Mouse (Mus musculus) spleen, adult 2 months (tissue): Measurements from ENCODE around the gene Olfr888. TPM values are rescaled to one million over a fixed set of nuclear protein-coding genes. Genes with fewer than 3 reads are reported as not detected.

ENCODE experiments used
- DNase-seq, 2 experiments: peaks; one replicate each; pipeline versions ENCODE4 v3.0.0 to v3.0.0-alpha.2; 2012 to 2021; ENCODE audit warnings: low spot score in 2 of 2, low read depth in 1 of 2
- H3K27ac ChIP-seq: fragments of 200-500 bp; 2 replicates; pipeline ENCODE4 v1.5.1; 2012; ENCODE audit warnings: low read length, inconsistent platforms; ENCODE audit not compliant: insufficient read depth
- H3K27me3 ChIP-seq: fragments of 200-500 bp; 2 replicates; pipeline ENCODE4 v1.6.1; 2012; ENCODE audit warnings: mild to moderate bottlenecking, moderate library complexity, low read length, inconsistent platforms; ENCODE audit not compliant: control insufficient read depth, insufficient read depth
- H3K36me3 ChIP-seq: fragments of 200-500 bp; 2 replicates; pipeline ENCODE4 v1.6.1; 2012; ENCODE audit warnings: mild to moderate bottlenecking, low read length, inconsistent platforms; ENCODE audit not compliant: control insufficient read depth, insufficient read depth
- H3K4me1 ChIP-seq: fragments of 200-500 bp; 2 replicates; pipeline ENCODE4 v1.6.1; 2011; ENCODE audit warnings: inconsistent platforms; ENCODE audit not compliant: control insufficient read depth, insufficient read depth, insufficient read length
- H3K4me3 ChIP-seq: fragments of 200-500 bp; 2 replicates; pipeline ENCODE4 v1.5.1; 2011; ENCODE audit warnings: mild to moderate bottlenecking, inconsistent platforms; ENCODE audit not compliant: insufficient read depth, insufficient read length; ENCODE audit errors: extremely low read depth
- CTCF ChIP-seq: fragments of 200-500 bp; IDR thresholded peaks from 2 replicates; pipeline ENCODE4 v1.5.1; 2011; ENCODE audit warnings: mild to moderate bottlenecking, inconsistent platforms; ENCODE audit not compliant: insufficient read depth, insufficient read length, insufficient replicate concordance; ENCODE audit errors: extremely low read depth
- POLR2A ChIP-seq: fragments of 200-500 bp; IDR thresholded peaks from 2 replicates; pipeline ENCODE4 v1.6.1; 2011; ENCODE audit warnings: low read depth, low read length, inconsistent platforms
- WGBS: fragments of 180-500 bp; shearing (Covaris S2); methylation state at CpG from one replicate; pipeline ENCODE4 v1.1.7; 2018; 5-methylcytosine and 5-hydroxymethylcytosine counted together
- polyA plus RNA-seq: library from polyadenylated mRNA; depleted of rRNA; stranded (reverse); fragments of >200 nt; gene quantifications from 2 replicates; pipeline ENCODE4 v1.2.3, GENCODE M21; 2012; rRNA removed

Gene Olfr888
- polyA plus RNA-seq, result not detected in 2 replicates

DNA sequence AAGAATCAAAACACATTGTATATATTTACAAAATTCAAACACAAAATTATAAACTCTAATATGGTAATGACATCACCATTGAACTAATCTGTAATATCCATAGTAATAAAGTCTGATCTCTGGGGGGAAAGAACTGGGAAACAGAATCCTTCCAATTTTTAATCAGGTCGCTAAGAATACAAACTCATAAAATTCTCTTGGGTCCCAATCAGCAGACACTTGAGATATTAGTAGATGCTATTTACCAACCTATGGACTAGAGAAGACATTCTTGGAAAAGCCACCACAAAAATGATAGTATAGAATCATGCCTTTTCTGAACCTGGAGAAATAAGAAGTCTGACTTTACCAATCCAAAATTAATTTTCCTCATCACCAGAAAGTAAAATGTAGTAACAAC, at the start of gene Olfr888:
Gene Olfr888 (plus strand): TSS at position 301 of the 400 bp plus-strand sequence.
- WGBS, result 72% methylated on average over 1 of the region's 1 CpGs

DNA sequence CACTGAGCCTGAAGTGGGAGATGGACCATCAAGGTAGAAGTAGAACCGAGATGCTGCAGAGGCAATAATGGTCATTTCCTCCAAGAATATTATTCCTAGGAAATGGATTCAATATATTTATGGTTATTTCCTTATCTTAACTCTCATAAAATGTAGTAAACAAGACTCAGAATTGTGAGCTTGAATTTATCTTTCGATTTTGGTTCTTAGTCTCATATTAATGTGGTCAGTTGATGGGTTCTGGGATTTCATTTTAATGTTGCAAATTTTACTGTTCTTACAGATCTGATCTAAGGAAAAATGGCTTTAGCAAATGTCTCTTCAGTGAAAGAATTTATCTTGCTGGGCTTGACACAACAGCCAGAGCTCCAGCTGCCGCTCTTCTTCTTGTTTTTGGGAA, 46.9 kb upstream of the Olfr888 start, which contains the start of gene Olfr885:
Gene Olfr885 (plus strand): TSS at position 301 of the 400 bp plus-strand sequence.
- 83% methylated on average over 3 of the region's 3 CpGs for WGBS
- Histone ChIP-seq H3K27me3 (no peaks in the 10 kb centered on the region), H3K4me3 (no peak within 1 kb of the TSS), H3K4me1 (no peaks in the 10 kb centered on the region), H3K27ac (no peak within 1 kb of the TSS), H3K36me3 (no peaks in the 10 kb centered on the region)
- no peak for DNase-seq
- no peak for TF ChIP-seq CTCF
- TF ChIP-seq POLR2A, result no peak

More for the DNA sequence above, at the start of gene Olfr888:
- no peak for DNase-seq
- Histone ChIP-seq H3K27me3 (no peaks in the 10 kb centered on the region), H3K27ac (no peak within 1 kb of the TSS), H3K36me3 (no peaks in the 10 kb centered on the region), H3K4me1 (no peaks in the 10 kb centered on the region), H3K4me3 (no peak within 1 kb of the TSS)
- no peak for TF ChIP-seq POLR2A

DNA sequence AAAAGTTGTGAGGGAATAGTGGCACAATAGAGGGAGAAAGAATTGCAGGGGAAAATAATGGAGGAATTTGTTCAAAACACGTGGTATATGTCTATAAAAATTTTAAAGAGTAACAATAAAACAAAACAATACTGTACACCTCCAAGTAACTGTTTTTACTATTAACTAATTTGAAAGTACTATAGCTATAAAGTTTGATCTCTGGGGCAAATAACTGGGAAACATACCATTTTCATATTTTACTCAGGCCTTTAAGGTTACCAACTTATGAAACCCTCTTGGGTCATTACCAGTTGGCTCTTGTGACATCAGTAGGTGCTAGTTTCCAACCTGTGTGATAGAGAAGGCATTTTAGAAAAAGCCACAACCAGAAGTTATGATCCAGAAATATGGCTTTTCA, 24.2 kb upstream of the Olfr888 start, which contains the start of gene Olfr887:
Gene Olfr887 (plus strand): TSS at position 301 of the 400 bp plus-strand sequence.
- 72% methylated on average over 1 of the region's 1 CpGs for WGBS
- Histone ChIP-seq H3K4me3 (no peak within 1 kb of the TSS), H3K27ac (no peak within 1 kb of the TSS), H3K27me3 (no peaks in the 10 kb centered on the region), H3K4me1 (no peaks in the 10 kb centered on the region), H3K36me3 (no peaks in the 10 kb centered on the region)
- no peak for DNase-seq
- TF ChIP-seq CTCF (no peak), POLR2A (no peak)

DNA sequence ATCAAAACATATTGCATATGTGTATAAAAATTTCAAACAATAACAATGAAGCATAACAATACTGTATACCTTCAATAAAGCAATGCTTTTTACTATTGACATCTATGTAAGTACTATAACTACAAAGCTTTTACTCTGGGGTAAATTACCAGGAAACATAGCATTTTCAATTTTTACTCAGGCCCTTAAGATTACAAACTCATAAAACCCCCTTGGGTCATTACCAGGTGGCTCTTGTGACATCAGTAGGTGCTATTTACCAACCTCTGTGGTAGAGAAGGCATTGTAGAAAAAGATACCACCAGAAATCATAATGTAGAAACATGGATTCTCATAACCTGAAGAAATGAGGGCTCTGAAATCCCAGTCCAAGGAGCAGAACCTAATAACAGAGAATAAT, 7.0 kb downstream of the Olfr888 start, which contains the start of gene Olfr889:
Gene Olfr889 (plus strand): TSS at position 301 of the 400 bp plus-strand sequence.
- Histone ChIP-seq H3K27ac (no peak within 1 kb of the TSS), H3K4me1 (no peaks in the 10 kb centered on the region), H3K36me3 (no peaks in the 10 kb centered on the region), H3K4me3 (no peak within 1 kb of the TSS), H3K27me3 (no peaks in the 10 kb centered on the region)
- TF ChIP-seq CTCF, result no peak
- DNase-seq, result no peak

DNA sequence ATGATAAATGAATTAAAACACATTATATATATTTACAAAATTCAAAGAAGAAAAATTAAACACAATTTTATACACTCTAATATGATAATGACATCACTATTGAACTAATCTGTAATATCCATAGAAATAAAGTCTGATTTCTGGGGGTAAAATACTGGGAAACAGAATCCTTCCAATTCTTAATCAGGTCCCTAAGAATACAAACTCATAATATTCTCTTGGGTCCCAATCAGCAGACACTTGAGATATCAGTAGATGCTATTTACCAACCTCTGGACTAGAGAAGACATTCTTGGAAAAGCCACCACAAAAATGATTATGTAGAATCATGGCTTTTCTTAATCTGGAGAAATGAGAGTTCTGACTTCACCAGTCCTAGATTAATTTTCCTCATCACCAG, 34.3 kb downstream of the Olfr888 start, which contains the start of gene Olfr890:
Gene Olfr890 (plus strand): TSS at position 301 of the 400 bp plus-strand sequence.
- Histone ChIP-seq H3K36me3 (no peaks in the 10 kb centered on the region), H3K4me1 (no peaks in the 10 kb centered on the region), H3K27ac (no peak within 1 kb of the TSS), H3K27me3 (no peaks in the 10 kb centered on the region), H3K4me3 (no peak within 1 kb of the TSS)
- no peak for TF ChIP-seq POLR2A
- DNase-seq, result no peak

Other genes starting within 250 kb of the Olfr888 start
- gene Olfr145, start 211.4 kb upstream of the Olfr888 start, polyA plus RNA-seq, result not detected in 2 replicates
- not detected in 2 replicates for gene Olfr878, start 190.3 kb upstream of the Olfr888 start, polyA plus RNA-seq
- not detected in 2 replicates for gene Olfr881, start 116.3 kb upstream of the Olfr888 start, polyA plus RNA-seq
- not detected in 2 replicates for gene Olfr883, start 82.3 kb upstream of the Olfr888 start, polyA plus RNA-seq
- not detected in 2 replicates for gene Olfr884, start 61.6 kb upstream of the Olfr888 start, polyA plus RNA-seq
- gene Olfr885, start 46.8 kb upstream of the Olfr888 start, polyA plus RNA-seq, result not detected in 2 replicates
- gene Olfr887, start 24.1 kb upstream of the Olfr888 start, polyA plus RNA-seq, result not detected in 2 replicates
- not detected in 2 replicates for gene Olfr889, start 7.1 kb downstream of the Olfr888 start, polyA plus RNA-seq
- gene Olfr890, start 34.4 kb downstream of the Olfr888 start, polyA plus RNA-seq, result not detected in 2 replicates
- gene Olfr891, start 72.7 kb downstream of the Olfr888 start, polyA plus RNA-seq, result not detected in 2 replicates
- gene Olfr893, start 100.2 kb downstream of the Olfr888 start, polyA plus RNA-seq, result not detected in 2 replicates
- gene Olfr894, start 109.9 kb downstream of the Olfr888 start, polyA plus RNA-seq, result not detected in 2 replicates
- not detected in 2 replicates for gene Olfr143, start 144.6 kb downstream of the Olfr888 start, polyA plus RNA-seq
- not detected in 2 replicates for gene Olfr895, start 159.7 kb downstream of the Olfr888 start, polyA plus RNA-seq
- not detected in 2 replicates for gene Olfr896-ps1, start 183.0 kb downstream of the Olfr888 start, polyA plus RNA-seq
- not detected in 2 replicates for gene Olfr25, start 220.9 kb downstream of the Olfr888 start, polyA plus RNA-seq
- not detected in 2 replicates for gene Olfr898, start 240.3 kb downstream of the Olfr888 start, polyA plus RNA-seq